ENCODE assay signal across 8 mouse cellular contexts in the genomic region with DNA sequence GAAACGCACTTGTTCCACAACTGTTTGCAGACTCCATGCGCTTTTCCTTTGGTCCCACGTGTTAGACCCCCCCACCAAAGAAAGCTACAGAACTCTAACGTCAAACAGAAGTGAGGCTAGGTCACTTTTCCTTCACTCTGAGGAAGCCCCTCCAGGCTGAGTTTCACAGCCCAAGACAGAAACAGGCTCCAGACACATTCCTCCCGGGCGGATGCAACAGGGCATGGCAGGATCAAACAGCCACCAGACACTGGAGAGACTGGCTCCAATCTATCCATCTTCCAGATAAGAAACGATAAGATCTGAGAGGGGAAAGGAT.
DNase-seq lines count a peak whose midpoint lies in the region; ATAC-seq and TF ChIP-seq lines count a peak whose summit lies in the region.

No protein-coding gene starts in this region.

- H3K27ac ChIP-seq in ES-E14 (ENCODE audit: insufficient read depth, low read depth, low read length, poor library complexity, severe bottlenecking), result peak overlapping the region; percentile 57
- H3K27ac ChIP-seq in embryonic facial prominence, embryonic 15.5 days (replicated peaks), result peak overlapping the region; percentile 95
- H3K27ac ChIP-seq in hindbrain, embryonic 14.5 days, result peak overlapping the region; percentile 93
- H3K27ac ChIP-seq in liver, postnatal 0 days (ENCODE audit: low read depth), result peak overlapping the region; percentile 61

- no peaks in the 10 kb centered on the region for H3K36me3 ChIP-seq in ES-E14 (ENCODE audit: control insufficient read depth, insufficient read depth, low read length, poor library complexity, severe bottlenecking)
- H3K36me3 ChIP-seq in embryonic facial prominence, embryonic 15.5 days, result no peaks in the 10 kb centered on the region
- H3K36me3 ChIP-seq in hindbrain, embryonic 14.5 days (replicated peaks; ENCODE audit: control insufficient read depth, insufficient read depth), result no peaks in the 10 kb centered on the region
- H3K36me3 ChIP-seq in liver, postnatal 0 days (replicated peaks; ENCODE audit: insufficient read depth, low read length), result no peaks in the 10 kb centered on the region

- peaks cover 7 to 32% of the 10 kb centered on the region in 2 experiments for H3K4me1 ChIP-seq in ES-E14 (ENCODE audit: control insufficient read depth in 2 of 2, insufficient read depth in 2 of 2, low read length in 2 of 2, poor library complexity in 1 of 2)
- H3K4me1 ChIP-seq in embryonic facial prominence, embryonic 15.5 days, result peaks cover 67% of the 10 kb centered on the region
- H3K4me1 ChIP-seq in hindbrain, embryonic 14.5 days (replicated peaks; ENCODE audit: control insufficient read depth, insufficient read depth, low read length), result peaks cover 50% of the 10 kb centered on the region
- peaks cover 7% of the 10 kb centered on the region; the same call in 1 of the 2 replicates for H3K4me1 ChIP-seq in liver, postnatal 0 days (ENCODE audit: insufficient read depth)

- H3K4me2 ChIP-seq in embryonic facial prominence, embryonic 15.5 days (replicated peaks), result peak overlapping the region; percentile 89
- H3K4me2 ChIP-seq in hindbrain, embryonic 14.5 days (replicated peaks), result peak overlapping the region; percentile 65
- H3K4me2 ChIP-seq in liver, postnatal 0 days (ENCODE audit: low read depth, low read length), result 0 out of 2 replicates have a peak overlapping the region, but pooled peaks have one; percentile 79

- in situ Hi-C loops in ES-E14 (cut with MboI; ENCODE audit: low sequenced_read_pairs in 2 of 2, unreplicated experiment in 2 of 2), result no loop called here

- WGBS in embryonic facial prominence, embryonic 15.5 days, result 2% methylated on average over 7 of the region's 7 CpGs
- under 1% methylated on average over 7 of the region's 7 CpGs for WGBS in hindbrain, embryonic 14.5 days
- 14% methylated on average over 7 of the region's 7 CpGs for WGBS in liver, postnatal 0 days (ENCODE audit: insufficient replicate concordance)

- no peak for ATAC-seq in embryonic facial prominence, embryonic 15.5 days (ENCODE audit: insufficient number of reproducible peaks, low FRiP score, low TSS enrichment, low read depth)
- ATAC-seq in hindbrain, embryonic 14.5 days (ENCODE audit: low FRiP score), result no peak
- no peak for ATAC-seq in liver, postnatal 0 days
- ATAC-seq in monocyte, adult 5-6 weeks (replicated peaks; ENCODE audit: insufficient number of reproducible peaks, low FRiP score, low TSS enrichment, poor library complexity, severe bottlenecking), result no peak

- H3K9ac ChIP-seq in ES-E14 (ENCODE audit: insufficient read depth, low read depth, low read length, poor library complexity, severe bottlenecking), result peak overlapping the region; percentile 86
- H3K9ac ChIP-seq in embryonic facial prominence, embryonic 15.5 days, result no peak overlapping the region
- H3K9ac ChIP-seq in hindbrain, embryonic 14.5 days, result peak overlapping the region; percentile 82; the same call in 1 of the 2 replicates
- H3K9ac ChIP-seq in liver, postnatal 0 days (replicated peaks), result no peak overlapping the region

- no peaks in the 10 kb centered on the region for H3K27me3 ChIP-seq in embryonic facial prominence, embryonic 15.5 days
- H3K27me3 ChIP-seq in hindbrain, embryonic 14.5 days (ENCODE audit: control insufficient read depth, insufficient read depth, low read length), result no peaks in the 10 kb centered on the region
- peaks cover 8% of the 10 kb centered on the region; the same call in 1 of the 2 replicates for H3K27me3 ChIP-seq in liver, postnatal 0 days (ENCODE audit: insufficient read depth, low read length)

- TF ChIP-seq EP300 in liver, postnatal 0 days (IDR thresholded peaks at IDR 0.05; ENCODE audit: low read depth), result no peak

- H3K9me3 ChIP-seq in ES-E14 (ENCODE audit: control insufficient read depth, insufficient read depth, low read depth, low read length), result no peaks in the 10 kb centered on the region
- no peaks in the 10 kb centered on the region for H3K9me3 ChIP-seq in embryonic facial prominence, embryonic 15.5 days (replicated peaks)
- no peaks in the 10 kb centered on the region for H3K9me3 ChIP-seq in hindbrain, embryonic 14.5 days (ENCODE audit: control insufficient read depth, low read length)
- no peaks in the 10 kb centered on the region for H3K9me3 ChIP-seq in liver, postnatal 0 days (ENCODE audit: low read length)

- DNase-seq in adrenal gland, adult (ENCODE audit: inconsistent age in 2 of 2, low spot score in 1 of 2), result peak; percentile 68 to 88
- no peak for DNase-seq in adrenal gland, adult 8-10 months
- peak; percentile 40 for DNase-seq in ES-E14 (ENCODE audit: low read depth, low spot score)
- DNase-seq in hindbrain, embryonic 14.5 days (ENCODE audit: low spot score), result no peak
- no peak for DNase-seq in liver, postnatal 0 days
- DNase-seq in urinary bladder, postnatal 4 days (ENCODE audit: low spot score in 2 of 2), result no peak

- peak overlapping the region; percentile 9 to 57; a peak in 3 of 4 replicates for H3K4me3 ChIP-seq in ES-E14 (ENCODE audit: insufficient read depth in 1 of 2, low read depth in 1 of 2, low read length in 2 of 2, poor library complexity in 1 of 2, severe bottlenecking in 1 of 2)
- peak overlapping the region; percentile 58 for H3K4me3 ChIP-seq in embryonic facial prominence, embryonic 15.5 days (replicated peaks)
- H3K4me3 ChIP-seq in hindbrain, embryonic 14.5 days (replicated peaks; ENCODE audit: low read length), result 0 out of 2 replicates have a peak overlapping the region, but pooled peaks have one; percentile 46
- H3K4me3 ChIP-seq in liver, postnatal 0 days (ENCODE audit: low read depth, low read length), result no peak overlapping the region

- no peak for TF ChIP-seq CTCF in liver, postnatal 0 days (IDR thresholded peaks at IDR 0.05; ENCODE audit: low read depth)

TF ChIP-seq in ES-E14, 5 proteins besides CTCF, POLR2A, EP300 and RAD21:
- TF ChIP-seq ZC3H11A (IDR thresholded peaks at IDR 0.05; ENCODE audit: borderline replicate concordance, low read depth, low read length) (no peak), CHD2 (IDR thresholded peaks at IDR 0.05; ENCODE audit: low read depth, low read length) (no peak), MAFK (IDR thresholded peaks at IDR 0.05; ENCODE audit: insufficient read depth, low read depth, low read length) (no peak), HCFC1 (IDR thresholded peaks at IDR 0.05; ENCODE audit: borderline replicate concordance, insufficient read depth, low read length) (no peak), ZNF384 (IDR thresholded peaks at IDR 0.05; ENCODE audit: low read depth, low read length) (no peak; the same call in 1 of the 2 replicates)

Comparison
In these comparisons a context has a peak if more than half of its experiments do, and no peak if none do; other contexts are left out.
1. DNase-seq: peak in adrenal gland, adult (2 of 2) and ES-E14 (single experiment); none in adrenal gland, adult 8-10 months (single experiment), hindbrain, embryonic 14.5 days (single experiment), liver, postnatal 0 days (single experiment) and urinary bladder, postnatal 4 days (0 of 2).
2. H3K9ac ChIP-seq: peak in ES-E14 (single experiment) and hindbrain, embryonic 14.5 days (single experiment); none in embryonic facial prominence, embryonic 15.5 days (single experiment) and liver, postnatal 0 days (single experiment).
3. Peak in every context shown above with its lines, with median percentiles within 50 percentile points of each other: H3K27ac ChIP-seq and H3K4me2 ChIP-seq.